Mouse (Mus musculus) liver, embryonic 14.5 days (tissue): Measurements from ENCODE around the gene Gm4559.

ENCODE experiments used
- CTCF ChIP-seq: IDR thresholded peaks from 2 replicates; pipeline ENCODE4 v1.5.1; 2016; ENCODE audit warnings: antibody characterized with exemption, low read depth, control low read depth
- EP300 ChIP-seq: IDR thresholded peaks from 2 replicates; pipeline ENCODE4 v1.6.1; 2016; ENCODE audit warnings: antibody characterized with exemption, low read depth

GRCm38 (mm10) chr7:142323396-142324117 is 49.4 kb upstream of the Gm4559 start:
- TF ChIP-seq CTCF (no peak), EP300 (no peak)
